Mouse (Mus musculus): ENCODE results near the gene Ifit1bl1. TPM values are rescaled to one million over a fixed set of nuclear protein-coding genes. Genes with fewer than 3 reads are reported as not detected.
"Not testable (repeated sequence)": the region's sequence is repeated elsewhere in the genome, so short reads cannot be mapped to it uniquely, and the experiment has no call there.

Gene Ifit1bl1
- total RNA-seq, 2 experiments from 2014 or later: 0.12 to 0.25 TPM

DNA sequence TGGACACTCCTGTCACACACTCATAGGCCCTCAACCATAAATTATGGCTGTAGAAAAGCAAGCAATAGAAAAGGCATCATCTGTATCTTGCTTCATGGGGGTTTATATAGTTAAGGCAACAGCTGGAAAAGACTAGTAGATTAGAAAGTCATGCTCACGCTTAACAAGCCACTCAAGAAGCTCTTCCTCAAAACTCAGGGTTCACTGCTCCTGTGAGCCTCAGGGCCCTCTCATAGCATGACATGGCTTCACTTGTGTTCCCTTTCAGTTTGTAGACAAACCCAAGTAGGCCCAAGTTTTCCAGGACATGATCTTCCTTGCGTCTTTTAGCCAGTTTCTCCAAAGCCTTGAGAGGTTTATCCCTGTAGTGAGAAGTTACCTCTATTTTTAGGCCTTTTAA lies 8.3 kb downstream of the Ifit1bl1 start:
- ATAC-seq (replicated peaks; ENCODE audit: poor library complexity): no peak

DNA sequence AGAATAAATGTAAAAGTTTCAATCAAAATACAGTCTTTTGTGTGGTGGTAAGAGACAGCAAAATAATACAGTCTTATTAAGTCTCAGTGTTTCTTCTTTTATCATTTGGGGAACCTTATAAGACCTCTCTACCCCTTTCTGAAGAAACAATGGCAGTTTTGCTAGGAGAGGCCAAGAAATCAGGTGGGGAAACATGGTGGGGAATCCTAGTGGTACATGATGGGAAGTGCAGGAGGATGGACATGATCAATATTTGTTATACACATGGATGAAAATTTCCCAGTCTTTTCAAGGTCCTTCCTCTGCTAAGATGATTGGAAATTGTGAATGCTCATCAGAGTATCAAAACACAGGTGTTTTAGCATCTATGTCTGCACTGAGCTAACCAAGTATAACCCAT lies 12.8 kb downstream of the Ifit1bl1 start:
- 0 out of 2 replicates have a peak, but pooled peaks have one; percentile 39 for ATAC-seq (replicated peaks; ENCODE audit: poor library complexity)

GRCm38 (mm10) chr19:34587898-34588692 lies 13.7 kb downstream of the Ifit1bl1 start:
- ATAC-seq (replicated peaks; ENCODE audit: poor library complexity): not testable (repeated sequence)

DNA sequence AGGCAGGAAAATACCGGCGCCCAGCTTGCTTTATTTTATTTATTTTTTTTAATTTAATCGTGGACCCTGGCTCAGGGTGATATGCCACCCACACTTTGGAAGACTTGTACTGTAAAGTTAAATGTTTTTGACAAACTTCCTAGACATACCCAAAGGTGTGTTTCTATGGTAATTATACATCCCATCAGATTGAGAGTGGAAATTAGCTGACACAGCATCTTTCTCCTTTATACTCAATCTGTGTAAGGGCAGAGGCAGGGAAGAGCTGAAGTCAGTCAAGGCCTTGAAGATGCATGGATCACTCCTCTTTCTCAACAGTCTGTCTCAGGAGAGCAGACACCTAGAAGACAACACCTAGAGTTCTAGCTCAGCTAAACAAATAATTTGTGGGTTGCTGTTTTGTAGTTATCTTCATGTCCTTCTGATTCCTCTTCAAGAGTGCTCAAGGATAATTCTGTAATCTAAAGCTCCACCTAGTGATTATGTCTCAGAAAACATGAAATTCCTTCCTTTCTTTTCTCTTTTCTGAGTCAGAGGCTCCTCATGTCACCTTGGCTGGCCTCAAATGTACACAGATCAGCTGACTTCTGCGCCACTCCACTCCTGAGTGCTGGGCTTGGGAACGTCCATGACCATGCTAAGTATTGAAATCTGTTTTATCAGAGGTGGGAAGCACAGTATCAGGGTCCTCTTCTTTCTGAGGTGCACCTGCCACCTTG lies 15.9 kb downstream of the Ifit1bl1 start:
- ATAC-seq (replicated peaks; ENCODE audit: poor library complexity): not testable (repeated sequence)

- peak; percentile 79 for ATAC-seq (replicated peaks; ENCODE audit: poor library complexity)
These were observed 18.5 kb downstream of the Ifit1bl1 start, which contains the start of gene Ifit3 for GRCm38 (mm10) chr19:34583126-34583766. Gene Ifit3, plus strand, starts transcription at chr19:34583531.

DNA sequence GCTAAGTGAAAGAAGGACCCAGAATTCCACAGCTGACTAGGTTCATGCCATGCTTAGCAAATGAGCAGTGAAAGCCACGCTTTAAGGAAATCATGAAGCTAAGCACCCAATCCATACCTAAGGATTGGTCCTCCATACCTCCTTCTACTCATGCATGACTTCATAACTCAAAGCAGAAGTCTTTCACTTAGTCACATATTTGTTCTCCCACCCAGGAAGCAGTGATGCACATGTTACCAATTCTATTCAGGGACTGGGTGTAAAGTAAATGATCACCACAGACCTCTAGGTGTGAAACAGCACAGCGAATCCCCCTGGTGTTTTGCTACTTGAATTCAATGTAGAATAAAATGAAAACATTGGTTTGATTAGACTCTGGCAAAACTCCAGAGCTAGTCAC lies 19.1 kb downstream of the Ifit1bl1 start:
- not testable (repeated sequence) for ATAC-seq (replicated peaks; ENCODE audit: poor library complexity)

DNA sequence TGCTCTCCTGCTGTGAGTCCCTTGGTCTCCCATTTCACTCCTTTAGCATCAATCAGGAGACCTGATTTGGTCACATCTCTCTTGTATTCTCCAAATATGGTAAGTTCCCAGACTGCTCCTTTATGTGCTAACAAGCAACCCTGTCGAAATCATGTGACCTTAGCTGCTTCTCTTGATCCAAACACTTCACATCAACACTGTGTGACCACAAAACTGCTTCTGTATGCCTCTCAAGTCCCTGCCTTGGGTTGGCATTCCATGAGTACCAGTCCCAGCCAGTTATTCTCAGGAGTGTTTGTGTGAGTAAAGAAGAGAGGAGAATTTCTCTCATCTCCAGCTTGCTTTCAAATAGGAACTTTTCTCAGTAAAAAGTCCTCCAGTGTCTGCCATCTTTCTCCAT lies 24.6 kb downstream of the Ifit1bl1 start:
- no peak for ATAC-seq (replicated peaks; ENCODE audit: poor library complexity)

DNA sequence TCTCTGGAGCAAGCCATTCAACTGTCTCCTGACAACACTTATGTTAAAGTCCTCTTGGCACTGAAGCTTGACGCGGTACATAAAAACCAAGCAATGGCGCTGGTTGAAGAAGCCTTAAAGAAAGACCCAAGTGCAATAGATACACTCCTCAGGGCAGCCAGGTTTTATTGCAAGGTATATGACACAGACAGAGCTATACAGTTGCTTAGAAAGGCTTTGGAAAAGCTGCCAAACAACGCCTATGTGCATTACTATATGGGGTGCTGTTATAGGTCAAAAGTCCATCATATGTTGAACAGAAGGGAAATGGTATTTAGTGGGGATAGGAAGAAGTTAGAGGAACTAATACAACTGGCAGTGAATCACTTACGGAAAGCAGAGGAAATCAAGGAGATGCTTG lies 28.1 kb downstream of the Ifit1bl1 start:
- ATAC-seq (replicated peaks; ENCODE audit: poor library complexity): no peak

GRCm38 (mm10) chr19:34571080-34571479 lies 30.7 kb downstream of the Ifit1bl1 start:
- ATAC-seq (replicated peaks; ENCODE audit: poor library complexity): no peak

- peak; percentile 37 for ATAC-seq (replicated peaks; ENCODE audit: poor library complexity)
These were observed 31.8 kb downstream of the Ifit1bl1 start for GRCm38 (mm10) chr19:34569896-34570476.

DNA sequence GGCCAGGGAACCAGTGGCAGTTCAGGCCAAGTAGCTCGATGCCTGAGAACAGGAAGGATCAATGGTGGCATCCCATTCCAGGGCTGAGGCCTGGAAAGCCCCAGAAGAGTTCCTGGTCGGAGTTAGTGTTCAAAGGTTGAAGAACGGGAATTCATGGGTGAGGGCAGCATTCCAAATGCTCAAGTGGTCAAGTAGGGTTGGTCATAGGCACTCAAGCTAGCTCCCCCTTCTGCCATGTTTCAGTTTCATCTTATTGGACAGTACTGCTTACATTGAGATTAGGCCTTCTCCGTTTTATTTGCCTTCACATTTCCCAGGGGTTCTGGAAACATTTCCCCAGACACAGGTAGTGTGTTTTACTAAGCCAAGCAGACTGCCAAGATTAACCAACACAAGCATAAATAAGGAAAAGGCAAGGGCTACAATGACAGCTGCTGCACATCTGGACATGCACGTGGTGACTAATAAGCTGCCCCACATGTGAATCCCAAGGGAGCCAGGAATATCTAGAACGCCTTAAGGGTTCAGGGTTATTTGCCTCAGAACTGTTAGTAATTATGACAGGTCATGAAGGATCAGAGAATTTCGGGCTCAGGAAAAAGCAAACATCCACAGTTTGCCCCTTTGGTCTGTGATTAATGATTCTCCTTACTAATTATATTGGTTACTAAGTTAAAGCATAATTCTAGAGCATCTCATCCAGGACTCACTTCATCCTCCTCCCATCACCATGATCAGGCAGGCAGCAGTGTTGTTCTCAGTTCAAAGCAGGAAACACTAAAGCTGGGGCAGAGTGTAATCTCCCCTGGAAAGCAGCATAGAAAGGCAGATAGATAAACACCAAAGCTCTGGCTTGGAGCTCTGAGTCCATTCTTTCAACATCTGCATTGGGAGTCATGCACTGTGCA lies 32.5 kb downstream of the Ifit1bl1 start:
- ATAC-seq (replicated peaks; ENCODE audit: poor library complexity): no peak

- ATAC-seq (replicated peaks; ENCODE audit: poor library complexity): no peak
These were observed 35.5 kb downstream of the Ifit1bl1 start for GRCm38 (mm10) chr19:34566178-34566784.

- ATAC-seq (replicated peaks; ENCODE audit: poor library complexity): peak; percentile 54
These were observed 39.2 kb downstream of the Ifit1bl1 start for GRCm38 (mm10) chr19:34562556-34562955.

DNA sequence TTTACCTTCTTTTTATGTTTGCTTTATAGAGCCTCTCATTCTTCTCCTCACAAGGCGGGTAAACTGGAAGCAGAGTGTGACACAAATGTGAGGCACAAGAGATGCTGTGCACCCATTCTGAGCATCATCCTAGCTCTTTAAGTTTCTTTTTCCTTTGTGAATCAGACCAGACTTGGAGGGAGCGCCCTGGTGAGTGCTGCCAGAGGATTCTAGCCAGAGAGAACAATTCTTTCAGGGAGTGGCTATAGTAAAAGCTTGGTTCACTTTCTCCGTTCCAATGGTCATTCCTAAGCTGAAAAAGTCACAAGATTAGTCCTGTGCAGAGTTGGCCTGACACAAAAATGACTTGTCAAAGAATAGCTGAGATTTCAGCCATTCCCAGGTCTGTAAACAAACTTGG lies 45.1 kb downstream of the Ifit1bl1 start:
- no peak for ATAC-seq (replicated peaks; ENCODE audit: poor library complexity)

DNA sequence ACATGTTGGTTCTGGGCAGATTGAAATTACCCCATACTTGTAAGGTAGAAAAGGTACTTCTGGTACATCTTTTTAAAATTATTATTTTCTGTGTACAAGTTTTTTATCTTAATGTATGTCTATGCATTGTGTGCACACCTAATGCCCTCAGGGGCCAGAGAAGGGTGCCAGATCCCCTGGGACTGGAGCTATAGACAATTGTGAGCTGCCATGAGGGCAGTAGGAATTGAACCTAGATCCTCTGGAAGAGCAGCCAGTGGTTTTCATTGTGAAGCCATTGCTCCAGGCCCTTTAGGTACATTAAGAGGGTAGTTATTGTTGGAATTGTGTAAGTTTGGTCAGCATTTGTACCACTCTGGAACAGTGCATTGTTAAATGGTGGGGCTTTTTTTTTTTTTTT lies 47.7 kb downstream of the Ifit1bl1 start:
- ATAC-seq (replicated peaks; ENCODE audit: poor library complexity): no peak

DNA sequence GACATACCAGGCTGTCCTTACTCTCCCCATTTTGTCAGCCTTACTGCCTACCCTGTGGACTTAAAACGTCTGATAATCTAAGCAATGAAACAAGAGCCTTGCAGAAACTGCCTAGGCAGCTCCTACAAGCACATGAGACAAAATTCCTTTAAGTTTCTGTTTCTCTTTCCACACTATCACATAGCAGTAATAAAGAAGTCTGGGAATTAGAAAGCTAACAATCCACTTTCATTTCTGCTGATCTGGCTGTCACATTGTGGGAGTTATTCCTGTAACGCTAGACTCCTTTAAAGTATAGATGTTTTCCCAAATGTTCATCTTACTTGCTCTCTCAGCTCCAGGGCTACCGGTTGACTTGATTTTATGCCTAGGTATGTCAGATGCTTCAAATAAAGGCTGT lies 48.2 kb downstream of the Ifit1bl1 start:
- ATAC-seq (replicated peaks; ENCODE audit: poor library complexity): no peak

GRCm38 (mm10) chr19:34553021-34553420 lies 48.7 kb downstream of the Ifit1bl1 start:
- no peak for ATAC-seq (replicated peaks; ENCODE audit: poor library complexity)

DNA sequence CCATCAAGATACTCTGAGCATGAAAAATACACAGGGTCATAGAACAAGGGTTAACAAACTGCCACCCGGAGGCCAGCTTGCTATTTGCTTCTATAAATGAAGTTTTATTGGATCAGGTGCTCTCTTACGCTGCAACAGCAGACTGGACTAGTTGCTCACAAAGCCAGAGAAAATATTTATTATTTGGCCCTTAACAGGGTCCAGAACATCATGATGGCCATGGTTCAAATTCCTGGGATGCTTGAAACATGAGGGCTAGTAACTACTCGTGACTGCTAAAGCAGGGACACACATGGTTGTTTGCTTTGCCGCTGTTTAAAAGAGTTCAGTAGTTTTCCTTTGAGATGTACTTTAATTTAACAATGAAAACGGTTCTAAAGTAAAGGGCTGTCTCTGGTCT lies 49.8 kb downstream of the Ifit1bl1 start:
- no peak for ATAC-seq (replicated peaks; ENCODE audit: poor library complexity)

- ATAC-seq (replicated peaks; ENCODE audit: poor library complexity): peak; percentile 95
These were observed 51.1 kb downstream of the Ifit1bl1 start, which contains the start of gene Ifit2 for GRCm38 (mm10) chr19:34550534-34551223. Gene Ifit2, plus strand, starts transcription at chr19:34550694.

Data from megakaryocyte progenitor cell, adult 5-6 weeks (primary cell).